Mouse (Mus musculus): ENCODE data around the gene Spa17. TPM values are rescaled to one million over a fixed set of nuclear protein-coding genes. Genes with fewer than 3 reads are reported as not detected.
A peak's percentile ranks its signal among the peaks of the same experiment; 100 is the strongest.

Spa17 gene
- polyA plus RNA-seq, 1 experiment from 2014 or later, result 13.2 TPM

GRCm38 (mm10) chr9:37583594-37583993, 29.9 kb downstream of the Spa17 start:
- no peak for ATAC-seq (ENCODE audit: low FRiP score, low read depth)
- Histone ChIP-seq H3K4me3 (no peak overlapping the region), H3K27ac (replicated peaks) (no peak overlapping the region), H3K4me1 (no peaks in the 10 kb centered on the region), H3K9ac (replicated peaks) (no peak overlapping the region), H3K36me3 (no peaks in the 10 kb centered on the region), H3K27me3 (no peaks in the 10 kb centered on the region), H3K9me3 (no peaks in the 10 kb centered on the region), H3K4me2 (replicated peaks) (no peak overlapping the region)
- WGBS, result 87% methylated on average over 5 of the region's 5 CpGs

GRCm38 (mm10) chr9:37576436-37576930, 37.0 kb downstream of the Spa17 start:
- Histone ChIP-seq H3K4me2 (replicated peaks) (peak overlapping the region; percentile 19), H3K36me3 (no peaks in the 10 kb centered on the region), H3K27me3 (no peaks in the 10 kb centered on the region), H3K4me3 (no peak overlapping the region), H3K9ac (replicated peaks) (no peak overlapping the region), H3K9me3 (no peaks in the 10 kb centered on the region), H3K27ac (replicated peaks) (no peak overlapping the region), H3K4me1 (peaks cover 8% of the 10 kb centered on the region; the same call in 1 of the 2 replicates)
- 0 out of 2 replicates have a peak, but pooled peaks have one; percentile 30 for ATAC-seq (ENCODE audit: low FRiP score, low read depth)
- 41% methylated on average over 14 of the region's 14 CpGs for WGBS

GRCm38 (mm10) chr9:37572204-37572876, 41.2 kb downstream of the Spa17 start:
- Histone ChIP-seq H3K4me1 (peaks cover 13% of the 10 kb centered on the region), H3K9ac (replicated peaks) (no peak overlapping the region)
- WGBS, result 58% methylated on average over 3 of the region's 3 CpGs

GRCm38 (mm10) chr9:37569231-37569835, 44.2 kb downstream of the Spa17 start:
- H3K4me3 ChIP-seq, result no peak overlapping the region
- H3K4me2 ChIP-seq (replicated peaks), result no peak overlapping the region
- no peak overlapping the region for H3K27ac ChIP-seq (replicated peaks)
- H3K4me1 ChIP-seq, result peaks cover 5% of the 10 kb centered on the region; the same call in 1 of the 2 replicates
- no peaks in the 10 kb centered on the region for H3K36me3 ChIP-seq
- no peak overlapping the region for H3K9ac ChIP-seq (replicated peaks)
- no peaks in the 10 kb centered on the region for H3K27me3 ChIP-seq
- ATAC-seq (ENCODE audit: low FRiP score, low read depth), result no peak
- WGBS, result 80% methylated on average over 2 of the region's 2 CpGs
- no peaks in the 10 kb centered on the region for H3K9me3 ChIP-seq

More at GRCm38 (mm10) chr9:37572204-37572876, 41.2 kb downstream of the Spa17 start:
- Histone ChIP-seq H3K4me2 (replicated peaks) (no peak overlapping the region), H3K27ac (replicated peaks) (no peak overlapping the region), H3K4me3 (no peak overlapping the region), H3K36me3 (no peaks in the 10 kb centered on the region), H3K27me3 (no peaks in the 10 kb centered on the region), H3K9me3 (no peaks in the 10 kb centered on the region)
- ATAC-seq (ENCODE audit: low FRiP score, low read depth), result no peak

GRCm38 (mm10) chr9:37568605-37569214, 44.8 kb downstream of the Spa17 start:
- Histone ChIP-seq H3K4me2 (replicated peaks) (no peak overlapping the region), H3K27me3 (no peaks in the 10 kb centered on the region), H3K9ac (replicated peaks) (no peak overlapping the region), H3K36me3 (no peaks in the 10 kb centered on the region), H3K27ac (replicated peaks) (no peak overlapping the region), H3K9me3 (no peaks in the 10 kb centered on the region), H3K4me1 (peaks cover 5% of the 10 kb centered on the region; the same call in 1 of the 2 replicates), H3K4me3 (no peak overlapping the region)
- WGBS, result 56% methylated on average over 4 of the region's 4 CpGs
- no peak for ATAC-seq (ENCODE audit: low FRiP score, low read depth)

GRCm38 (mm10) chr9:37567892-37568604, 45.5 kb downstream of the Spa17 start:
- Histone ChIP-seq H3K9me3 (no peaks in the 10 kb centered on the region), H3K4me2 (replicated peaks) (no peak overlapping the region), H3K27me3 (no peaks in the 10 kb centered on the region), H3K4me1 (peaks cover 5% of the 10 kb centered on the region; the same call in 1 of the 2 replicates), H3K9ac (replicated peaks) (no peak overlapping the region), H3K4me3 (no peak overlapping the region), H3K36me3 (no peaks in the 10 kb centered on the region), H3K27ac (replicated peaks) (no peak overlapping the region)
- 51% methylated on average over 15 of the region's 15 CpGs for WGBS
- ATAC-seq (ENCODE audit: low FRiP score, low read depth), result peak; percentile 16; the same call in 1 of the 2 replicates

GRCm38 (mm10) chr9:37567454-37567853, 46.1 kb downstream of the Spa17 start:
- Histone ChIP-seq H3K9me3 (no peaks in the 10 kb centered on the region), H3K36me3 (no peaks in the 10 kb centered on the region), H3K9ac (replicated peaks) (no peak overlapping the region), H3K4me3 (no peak overlapping the region), H3K27me3 (no peaks in the 10 kb centered on the region), H3K27ac (replicated peaks) (no peak overlapping the region), H3K4me1 (peaks cover 5% of the 10 kb centered on the region; the same call in 1 of the 2 replicates), H3K4me2 (replicated peaks) (no peak overlapping the region)
- 66% methylated on average over 5 of the region's 5 CpGs for WGBS
- no peak for ATAC-seq (ENCODE audit: low FRiP score, low read depth)

- Histone ChIP-seq H3K9me3 (no peaks in the 10 kb centered on the region), H3K27ac (replicated peaks) (no peak overlapping the region), H3K4me2 (replicated peaks) (no peak overlapping the region), H3K4me3 (no peak overlapping the region), H3K36me3 (no peaks in the 10 kb centered on the region), H3K9ac (replicated peaks) (no peak overlapping the region), H3K27me3 (no peaks in the 10 kb centered on the region), H3K4me1 (peaks cover 5% of the 10 kb centered on the region; the same call in 1 of the 2 replicates)
- no peak for ATAC-seq (ENCODE audit: low FRiP score, low read depth)
- 90% methylated on average over 2 of the region's 2 CpGs for WGBS
These were observed 46.5 kb downstream of the Spa17 start for GRCm38 (mm10) chr9:37567019-37567418.

GRCm38 (mm10) chr9:37563805-37564204, 49.7 kb downstream of the Spa17 start:
- 61% methylated on average over 1 of the region's 1 CpGs for WGBS
- H3K9me3 ChIP-seq, result no peaks in the 10 kb centered on the region
- no peaks in the 10 kb centered on the region for H3K27me3 ChIP-seq
- no peak overlapping the region for H3K9ac ChIP-seq (replicated peaks)
- ATAC-seq (ENCODE audit: low FRiP score, low read depth), result no peak
- H3K36me3 ChIP-seq, result no peaks in the 10 kb centered on the region
- peaks cover 5% of the 10 kb centered on the region; the same call in 1 of the 2 replicates for H3K4me1 ChIP-seq
- no peak overlapping the region for H3K4me2 ChIP-seq (replicated peaks)
- no peak overlapping the region for H3K4me3 ChIP-seq
- no peak overlapping the region for H3K27ac ChIP-seq (replicated peaks)

GRCm38 (mm10) chr9:37560617-37561016, 52.9 kb downstream of the Spa17 start:
- WGBS, result 69% methylated on average over 2 of the region's 2 CpGs
- no peaks in the 10 kb centered on the region for H3K9me3 ChIP-seq
- no peak overlapping the region for H3K9ac ChIP-seq (replicated peaks)
- no peak overlapping the region for H3K4me3 ChIP-seq
- no peaks in the 10 kb centered on the region for H3K4me1 ChIP-seq
- no peak overlapping the region for H3K27ac ChIP-seq (replicated peaks)
- H3K4me2 ChIP-seq (replicated peaks), result no peak overlapping the region
- H3K27me3 ChIP-seq, result peaks cover 6% of the 10 kb centered on the region
- H3K36me3 ChIP-seq, result no peaks in the 10 kb centered on the region
- no peak for ATAC-seq (ENCODE audit: low FRiP score, low read depth)

- H3K9ac ChIP-seq (replicated peaks), result no peak overlapping the region
- no peaks in the 10 kb centered on the region for H3K36me3 ChIP-seq
- WGBS, result 78% methylated on average over 3 of the region's 3 CpGs
- no peak overlapping the region for H3K27ac ChIP-seq (replicated peaks)
- no peak overlapping the region for H3K4me2 ChIP-seq (replicated peaks)
- ATAC-seq (ENCODE audit: low FRiP score, low read depth), result no peak
- no peak overlapping the region for H3K4me3 ChIP-seq
- peaks cover 22% of the 10 kb centered on the region for H3K4me1 ChIP-seq
- no peaks in the 10 kb centered on the region for H3K9me3 ChIP-seq
- peaks cover 48% of the 10 kb centered on the region for H3K27me3 ChIP-seq
These were observed 57.2 kb downstream of the Spa17 start for GRCm38 (mm10) chr9:37556366-37556765.
